Mouse (Mus musculus) MEL (cell line): ENCODE results near the gene Tbc1d24. TPM values are rescaled to one million over a fixed set of nuclear protein-coding genes. Genes with fewer than 3 reads are reported as not detected.

ENCODE experiments used
- DNase-seq: peaks from one replicate; pipeline ENCODE4 v3.0.0; 2011; ENCODE audit warnings: low read depth, low spot score
- H3K27ac ChIP-seq: 2 replicates; pipeline ENCODE4 v1.5.1; 2012; ENCODE audit warnings: low read depth, mild to moderate bottlenecking, control low read depth, low read length, moderate library complexity; ENCODE audit not compliant: control insufficient read depth
- H3K27me3 ChIP-seq, 2 experiments: fragments of 150-350 bp in 1 of 2; sonication (generic) in 1 of 2; 2 replicates each; pipeline ENCODE4 v1.6.1; 2012; ENCODE audit warnings: low read length in 2 of 2, mild to moderate bottlenecking in 2 of 2, improper control_type of control experiment in 1 of 2, moderate library complexity in 1 of 2; ENCODE audit not compliant: insufficient read depth in 2 of 2, control insufficient read depth in 1 of 2
- H3K36me3 ChIP-seq, 2 experiments: 2 replicates each; pipeline ENCODE4 v1.6.1; 2012 to 2014; ENCODE audit warnings: low read length in 2 of 2, improper control_type of control experiment in 1 of 2, inconsistent platforms in 1 of 2, mild to moderate bottlenecking in 1 of 2; ENCODE audit not compliant: insufficient read depth in 2 of 2, control insufficient read depth in 1 of 2
- H3K4me1 ChIP-seq, 2 experiments: fragments of 150-350 bp in 1 of 2; sonication (generic) in 1 of 2; 2 replicates each; pipeline ENCODE4 v1.6.1; 2012; ENCODE audit warnings: low read length in 2 of 2, improper control_type of control experiment in 1 of 2, mild to moderate bottlenecking in 1 of 2; ENCODE audit not compliant: insufficient read depth in 2 of 2, control insufficient read depth in 1 of 2
- H3K4me3 ChIP-seq, 2 experiments: fragments of 150-350 bp in 1 of 2; sonication (generic) in 1 of 2; 2 replicates each; pipeline ENCODE4 v1.5.1; 2012; ENCODE audit warnings: low read depth in 2 of 2, low read length in 2 of 2, mild to moderate bottlenecking in 2 of 2, moderate library complexity in 2 of 2, control low read depth in 1 of 2, improper control_type of control experiment in 1 of 2; ENCODE audit not compliant: control insufficient read depth in 1 of 2, insufficient read depth in 1 of 2
- H3K79me2 ChIP-seq: 2 replicates; pipeline ENCODE4 v1.6.1; 2012; ENCODE audit warnings: mild to moderate bottlenecking, low read length, moderate library complexity; ENCODE audit not compliant: control insufficient read depth, poor library complexity, insufficient read depth
- H3K9ac ChIP-seq: 2 replicates; pipeline ENCODE4 v1.6.1; 2012; ENCODE audit warnings: low read depth, mild to moderate bottlenecking, control low read depth, low read length, moderate library complexity; ENCODE audit not compliant: control insufficient read depth, poor library complexity, severe bottlenecking
- H3K9me3 ChIP-seq: fragments of 150-350 bp; sonication (generic); replicated peaks from 2 replicates; pipeline ENCODE4 v1.6.1; 2012; ENCODE audit warnings: mild to moderate bottlenecking, low read length, improper control_type of control experiment, moderate library complexity; ENCODE audit not compliant: insufficient read depth
- BHLHE40 ChIP-seq: IDR thresholded peaks from 2 replicates; pipeline ENCODE4 v1.6.1; 2012; ENCODE audit warnings: low read depth, mild to moderate bottlenecking, inconsistent platforms, low read length, improper control_type of control experiment, borderline replicate concordance
- CHD1 ChIP-seq: IDR thresholded peaks from 2 replicates; pipeline ENCODE4 v1.6.1; 2012; ENCODE audit warnings: low read depth, mild to moderate bottlenecking, inconsistent platforms, low read length, improper control_type of control experiment
- CTCF ChIP-seq, 3 experiments: IDR thresholded peaks in 2 of 3; conservative IDR thresholded peaks in 1 of 3; 2 replicates each; pipeline ENCODE4 v1.5.1; 2011 to 2012; ENCODE audit warnings: low read length in 3 of 3, low read depth in 2 of 3, mild to moderate bottlenecking in 2 of 3, improper control_type of control experiment in 1 of 3, inconsistent platforms in 1 of 3, mixed read lengths in 1 of 3, moderate library complexity in 1 of 3; ENCODE audit not compliant: control insufficient read depth in 1 of 3, insufficient read depth in 1 of 3, poor library complexity in 1 of 3, severe bottlenecking in 1 of 3
- ELF1 ChIP-seq: IDR thresholded peaks from 2 replicates; pipeline ENCODE4 v1.6.1; 2014; ENCODE audit warnings: low read depth, mild to moderate bottlenecking, inconsistent platforms, low read length, improper control_type of control experiment, moderate library complexity
- GATA1 ChIP-seq: IDR thresholded peaks from 2 replicates; pipeline ENCODE4 v1.6.1; 2011; ENCODE audit warnings: low read depth, low read length, improper control_type of control experiment
- HCFC1 ChIP-seq: IDR thresholded peaks from 2 replicates; pipeline ENCODE4 v1.6.1; 2012; ENCODE audit warnings: low read depth, mild to moderate bottlenecking, inconsistent platforms, low read length, improper control_type of control experiment, moderate library complexity
- KAT2A ChIP-seq: conservative IDR thresholded peaks from 2 replicates; pipeline ENCODE4 v1.6.1; 2012; ENCODE audit warnings: low read depth, low read length, improper control_type of control experiment, inconsistent platforms
- MAFK ChIP-seq: IDR thresholded peaks from 2 replicates; pipeline ENCODE4 v1.6.1; 2011; ENCODE audit warnings: low read depth, mild to moderate bottlenecking, low read length, improper control_type of control experiment, borderline replicate concordance
- MEF2A ChIP-seq: IDR thresholded peaks from 2 replicates; pipeline ENCODE4 v1.6.1; 2014; ENCODE audit warnings: low read depth, mild to moderate bottlenecking, inconsistent platforms, low read length, improper control_type of control experiment; ENCODE audit not compliant: poor library complexity, insufficient replicate concordance, severe bottlenecking; ENCODE audit errors: extremely low read depth
- MXI1 ChIP-seq: IDR thresholded peaks from 2 replicates; pipeline ENCODE4 v1.6.1; 2011; ENCODE audit warnings: mild to moderate bottlenecking, low read depth, low read length, improper control_type of control experiment
- RAD21 ChIP-seq: IDR thresholded peaks from 2 replicates; pipeline ENCODE4 v1.6.1; 2011; ENCODE audit warnings: mild to moderate bottlenecking, low read depth, low read length, improper control_type of control experiment
- RCOR1 ChIP-seq: IDR thresholded peaks from 2 replicates; pipeline ENCODE4 v1.6.1; 2012; ENCODE audit warnings: low read depth, mild to moderate bottlenecking, inconsistent platforms, low read length, improper control_type of control experiment
- SIN3A ChIP-seq: IDR thresholded peaks from 2 replicates; pipeline ENCODE4 v1.6.1; 2012; ENCODE audit warnings: low read length, improper control_type of control experiment, inconsistent platforms
- SMC3 ChIP-seq: IDR thresholded peaks from 2 replicates; pipeline ENCODE4 v1.6.1; 2011; ENCODE audit warnings: low read depth, low read length, improper control_type of control experiment
- TAL1 ChIP-seq: IDR thresholded peaks from 2 replicates; pipeline ENCODE4 v1.6.1; 2012; ENCODE audit warnings: mild to moderate bottlenecking, inconsistent platforms, low read length, moderate library complexity, mixed read lengths
- TCF12 ChIP-seq: IDR thresholded peaks from 2 replicates; pipeline ENCODE4 v1.6.1; 2014; ENCODE audit warnings: low read depth, mild to moderate bottlenecking, inconsistent platforms, low read length, improper control_type of control experiment, moderate library complexity
- ZNF384 ChIP-seq: IDR thresholded peaks from 2 replicates; pipeline ENCODE4 v1.6.1; 2012; ENCODE audit warnings: low read depth, mild to moderate bottlenecking, inconsistent platforms, low read length, improper control_type of control experiment
- polyA plus RNA-seq, 2 experiments: library from polyadenylated mRNA; stranded (reverse) in 1 of 2; unstranded in 1 of 2; fragments of >175 nt in 1 of 2; fragments of >200 nt in 1 of 2; gene quantifications; 2 replicates each; pipeline versions ENCODE4 v1.2.1 to v1.2.4; 2012; ENCODE audit warnings: low replicate concordance in 2 of 2, low read depth in 1 of 2; ENCODE audit not compliant: insufficient read length in 2 of 2, insufficient read depth in 1 of 2, missing spikeins in 1 of 2
- total RNA-seq: library from RNA; depleted of rRNA; stranded (reverse); fragments of 300-350 nt; gene quantifications from 2 replicates; pipeline ENCODE4 v1.2.3, GENCODE M21; 2012

The Tbc1d24 gene
- total and polyA plus RNA-seq, 3 experiments: 24.3 to 34.2 (median 27.3) TPM

DNA sequence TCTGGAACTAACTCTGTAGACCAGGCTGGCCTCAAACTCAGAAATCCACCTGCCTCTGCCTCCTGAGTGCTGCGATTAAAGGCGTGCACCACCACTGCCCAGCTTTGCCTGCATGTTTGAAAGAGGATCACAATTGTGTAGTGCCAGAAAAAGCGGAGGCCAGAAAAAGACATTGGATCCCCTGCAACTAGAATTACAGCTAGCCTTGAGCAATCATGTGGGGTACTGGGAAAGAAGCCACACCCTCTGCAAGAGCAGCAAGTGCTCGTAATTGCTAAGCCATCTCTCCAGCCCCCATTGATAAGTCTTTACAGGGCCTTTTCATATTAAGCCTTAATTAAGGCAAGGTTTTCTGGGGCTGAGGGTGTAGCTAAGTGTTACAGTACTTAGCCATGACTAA lies 13.9 kb downstream of the Tbc1d24 start:
- no peaks in the 10 kb centered on the region; a peak in 1 of 4 replicates for H3K4me1 ChIP-seq
- no peak overlapping the region for H3K27ac ChIP-seq
- H3K79me2 ChIP-seq: peaks cover 6% of the 10 kb centered on the region
- H3K9ac ChIP-seq: no peak overlapping the region
- no peaks in the 10 kb centered on the region for H3K27me3 ChIP-seq
- H3K9me3 ChIP-seq: no peaks in the 10 kb centered on the region
- no peak overlapping the region for H3K4me3 ChIP-seq
- TF ChIP-seq MXI1 (no peak), SIN3A (no peak), ZNF384 (no peak), TCF12 (no peak), GATA1 (no peak), CHD1 (no peak), CTCF (IDR thresholded peaks at IDR 0.05 in 2 of 3, conservative IDR thresholded peaks at IDR 0.05 in 1 of 3; ENCODE audit: control insufficient read depth in 1 of 3, insufficient read depth in 1 of 3, low read depth in 2 of 3, low read length in 3 of 3, poor library complexity in 1 of 3, severe bottlenecking in 1 of 3) (no peak), MEF2A (no peak), RAD21 (no peak), HCFC1 (no peak), ELF1 (no peak), BHLHE40 (no peak), RCOR1 (no peak), TAL1 (no peak)
- H3K36me3 ChIP-seq: peaks cover 0 to 7% of the 10 kb centered on the region in 2 experiments; a peak in 1 of 4 replicates
- no peak for DNase-seq

DNA sequence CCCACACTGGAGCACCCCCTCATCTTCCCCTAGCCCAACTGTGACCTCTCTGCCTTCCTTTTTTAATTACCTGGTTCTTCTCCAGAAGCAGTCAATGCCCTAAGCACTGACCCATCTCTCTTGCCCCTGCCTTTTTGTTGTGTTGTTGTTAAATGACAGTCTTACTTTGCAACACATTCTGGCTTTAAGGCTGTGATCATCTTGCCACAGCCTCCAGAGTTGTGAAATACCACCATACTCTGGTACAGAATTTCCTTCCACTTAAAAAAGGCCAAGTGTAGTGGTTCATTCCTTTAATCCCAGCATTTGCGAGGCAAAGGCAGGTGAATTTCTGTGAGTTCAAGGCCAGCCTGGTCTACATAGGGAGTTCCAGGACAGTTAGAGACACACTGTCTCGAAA lies 14.4 kb downstream of the Tbc1d24 start:
- DNase-seq: no peak
- Histone ChIP-seq H3K4me1 (no peaks in the 10 kb centered on the region; a peak in 1 of 4 replicates), H3K9ac (no peak overlapping the region), H3K79me2 (peaks cover 3% of the 10 kb centered on the region), H3K27me3 (no peaks in the 10 kb centered on the region), H3K4me3 (no peak overlapping the region), H3K27ac (no peak overlapping the region), H3K36me3 (peaks cover 0 to 7% of the 10 kb centered on the region in 2 experiments; a peak in 1 of 4 replicates), H3K9me3 (no peaks in the 10 kb centered on the region)
- no peak for TF ChIP-seq KAT2A
- TF ChIP-seq SMC3: no peak
- no peak for TF ChIP-seq MAFK
- TF ChIP-seq ELF1: no peak
- TF ChIP-seq CHD1: no peak
